Mouse (Mus musculus) ovary, postnatal 14 days (tissue): Measurements from ENCODE around the gene Utrn.
A peak's percentile ranks its signal among the peaks of the same experiment; 100 is the strongest.

ENCODE experiments used
- DNase-seq: peaks from one replicate; pipeline ENCODE4 v3.0.0; 2022; ENCODE audit warnings: low spot score

The Utrn gene

GRCm38 (mm10) chr10:12869029-12869671 is at the start of gene Utrn:
Utrn (minus strand) TSS chr10:12869365.
- DNase-seq = peak; percentile 77

- DNase-seq = no peak
These were observed 48.5 kb upstream of the Utrn start for GRCm38 (mm10) chr10:12917626-12918025.

DNA sequence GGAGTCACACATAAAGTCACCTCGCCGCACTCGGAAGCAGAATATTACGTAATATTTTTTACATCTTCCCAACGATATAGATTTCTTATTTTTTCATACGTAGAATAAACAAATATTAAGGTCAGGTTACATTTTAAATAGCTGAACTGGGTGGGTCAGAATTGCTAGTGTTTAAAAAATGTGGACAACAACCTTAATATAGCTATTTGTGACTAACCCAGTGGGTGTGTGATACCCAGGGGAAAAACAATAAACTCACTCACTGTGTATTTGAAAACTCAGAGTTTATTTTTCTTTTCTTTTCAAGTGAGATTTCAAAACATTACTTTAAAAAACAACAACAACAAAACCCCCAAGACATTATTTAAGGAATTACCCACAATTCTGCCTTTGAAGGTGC is 47.2 kb upstream of the Utrn start:
- no peak for DNase-seq

DNA sequence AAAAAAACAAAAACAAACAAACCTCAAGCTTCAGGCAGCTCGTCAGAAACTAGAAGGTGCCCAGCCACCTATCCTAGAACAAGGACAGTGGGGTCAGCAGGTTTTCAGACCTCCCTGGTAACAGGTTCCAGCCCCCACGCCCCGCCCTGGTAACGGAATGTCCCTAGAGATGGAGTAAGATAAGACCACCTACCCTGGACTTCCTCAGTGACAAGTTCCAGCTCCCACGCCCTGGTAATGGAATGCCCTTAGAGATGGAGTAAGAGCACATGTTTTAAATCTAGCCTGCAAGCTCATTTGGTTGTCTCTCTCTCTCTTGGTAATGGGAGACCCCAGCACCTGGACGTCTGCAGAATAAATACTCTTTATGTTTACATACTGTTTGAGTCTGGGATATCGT is 46.7 kb upstream of the Utrn start:
- no peak for DNase-seq

DNA sequence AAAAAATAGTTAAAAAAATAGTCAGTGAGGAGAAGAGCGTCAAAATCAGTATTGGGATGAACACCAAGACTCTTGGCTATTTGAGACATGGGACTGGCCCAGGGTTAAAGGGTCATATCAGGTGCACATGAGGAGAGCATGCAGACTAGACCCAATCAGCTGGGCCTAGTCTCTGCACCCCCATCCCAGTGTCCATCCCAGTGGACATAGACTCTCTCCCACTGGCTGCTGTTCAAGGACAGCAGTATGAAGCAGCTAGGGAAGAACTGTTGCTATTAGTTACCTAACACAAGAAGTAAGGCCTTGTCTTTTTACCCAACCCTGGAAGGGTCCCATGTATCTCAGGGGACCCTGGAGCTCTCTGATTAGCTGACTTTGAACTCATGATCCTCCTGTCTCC is 45.0 kb upstream of the Utrn start:
- no peak for DNase-seq

GRCm38 (mm10) chr10:12911981-12912530 is 42.9 kb upstream of the Utrn start:
- no peak for DNase-seq

DNA sequence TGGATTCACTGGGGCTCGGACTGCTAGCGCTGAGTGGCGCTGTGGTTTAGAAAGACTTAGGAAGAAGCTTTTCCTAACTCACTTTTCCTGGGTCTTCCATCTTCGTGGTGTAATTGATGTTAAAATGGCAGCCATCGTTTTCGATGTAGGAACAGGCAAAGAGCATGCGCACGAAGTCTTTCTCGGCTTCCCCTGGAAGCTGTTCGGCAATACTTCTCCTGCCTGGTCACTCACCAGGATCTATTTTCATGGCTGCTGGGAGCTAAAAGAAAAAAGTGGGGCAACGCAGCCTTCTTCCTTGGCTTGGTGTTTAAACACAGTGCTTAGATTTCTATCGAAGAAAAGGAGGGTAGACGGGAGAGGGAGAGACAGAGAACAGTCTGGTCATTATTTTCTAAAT is 42.3 kb upstream of the Utrn start:
- no peak for DNase-seq

- no peak for DNase-seq
These were observed 40.7 kb upstream of the Utrn start for GRCm38 (mm10) chr10:12909891-12910290.

DNA sequence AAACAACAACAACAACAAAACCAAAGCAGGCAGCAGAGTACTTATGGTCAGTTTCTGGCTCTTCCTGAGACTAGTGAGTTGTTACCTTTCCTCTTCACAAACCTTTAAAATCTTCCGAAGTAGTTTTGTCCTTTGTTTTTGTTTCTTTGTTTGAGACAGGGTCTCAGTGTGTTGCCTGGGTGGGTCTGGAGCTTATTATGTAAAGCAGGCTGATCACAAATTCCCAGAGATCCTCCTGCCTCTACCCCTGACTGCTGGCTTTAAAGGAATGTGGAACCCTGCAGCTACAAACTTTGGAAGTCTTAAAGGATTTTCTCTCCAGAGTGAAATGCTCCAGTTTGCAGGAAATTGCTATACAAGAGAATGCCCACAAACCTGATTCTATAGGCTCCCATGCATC is 40.0 kb upstream of the Utrn start:
- no peak for DNase-seq

DNA sequence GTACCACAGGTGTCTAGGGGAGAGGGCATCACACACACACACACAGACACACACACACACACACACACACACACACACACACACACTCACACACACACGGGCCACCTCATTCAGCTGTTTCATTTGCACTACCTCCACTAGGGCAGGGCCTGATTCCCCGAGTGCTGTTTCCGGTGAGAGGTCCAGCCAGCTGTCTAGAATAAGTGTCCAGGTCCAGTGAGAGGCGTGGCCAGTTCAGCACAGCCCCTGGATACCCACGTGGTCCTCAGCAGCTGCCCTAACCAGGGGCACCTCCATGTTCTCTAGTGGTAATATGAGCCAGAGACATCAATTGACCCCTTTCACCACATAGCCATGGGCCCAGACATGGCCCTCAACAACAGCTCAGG is 35.0 kb upstream of the Utrn start:
- no peak for DNase-seq

DNA sequence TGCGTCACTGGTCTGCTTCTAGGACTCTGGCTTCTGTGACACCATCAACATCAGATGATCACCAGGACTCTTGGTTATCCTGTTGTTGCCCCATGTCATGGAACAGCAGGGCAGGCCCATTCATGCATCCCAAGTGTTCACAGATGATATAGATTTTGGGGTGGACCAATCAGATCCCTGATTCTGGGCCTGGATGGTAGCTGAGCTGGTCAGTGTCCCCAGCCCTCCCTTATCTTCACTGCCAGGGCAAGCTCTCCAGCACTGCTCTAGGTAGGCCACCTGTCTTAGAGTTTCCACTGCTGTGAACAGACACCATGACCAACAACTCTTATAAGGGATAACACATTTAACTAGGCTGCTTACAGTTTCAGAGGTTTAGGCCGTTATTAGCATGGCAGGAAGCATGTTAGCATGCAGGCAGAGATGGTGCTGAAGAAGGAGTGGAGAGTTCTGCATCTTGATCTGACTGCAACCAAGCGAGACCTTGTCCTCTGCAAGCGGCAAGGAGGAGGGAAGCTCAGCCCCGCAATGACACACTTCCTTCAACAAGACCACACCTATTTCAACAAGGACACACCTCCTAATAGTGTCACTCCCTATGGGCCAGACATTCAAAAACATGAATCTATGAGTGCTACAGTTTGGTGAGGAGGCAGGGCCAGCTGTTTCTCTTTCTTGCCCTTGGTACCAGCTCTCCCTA is 34.4 kb upstream of the Utrn start:
- DNase-seq = no peak

- DNase-seq = no peak
These were observed 30.7 kb upstream of the Utrn start for GRCm38 (mm10) chr10:12899901-12900300.

DNA sequence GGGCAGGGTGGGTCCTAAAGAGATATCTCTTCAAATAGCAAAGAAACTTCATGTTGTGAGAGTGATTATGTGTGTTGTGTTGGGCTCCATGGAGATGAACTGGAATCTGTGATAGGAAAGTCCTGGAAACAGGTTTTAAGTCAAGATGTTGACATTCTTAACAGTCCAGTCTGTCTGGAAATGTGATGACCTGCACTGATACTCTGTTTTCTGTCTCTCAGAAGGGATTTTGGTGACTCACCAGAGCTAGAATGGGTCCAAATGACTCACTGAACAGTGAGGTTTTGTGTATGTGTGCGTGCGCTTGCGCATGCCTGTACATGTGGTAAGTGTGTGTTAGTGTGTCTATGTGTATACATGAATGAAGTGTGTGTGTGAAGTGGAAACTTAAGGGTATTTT is 24.2 kb upstream of the Utrn start:
- DNase-seq = no peak

- DNase-seq = no peak
These were observed 19.2 kb upstream of the Utrn start for GRCm38 (mm10) chr10:12888373-12888772.

DNA sequence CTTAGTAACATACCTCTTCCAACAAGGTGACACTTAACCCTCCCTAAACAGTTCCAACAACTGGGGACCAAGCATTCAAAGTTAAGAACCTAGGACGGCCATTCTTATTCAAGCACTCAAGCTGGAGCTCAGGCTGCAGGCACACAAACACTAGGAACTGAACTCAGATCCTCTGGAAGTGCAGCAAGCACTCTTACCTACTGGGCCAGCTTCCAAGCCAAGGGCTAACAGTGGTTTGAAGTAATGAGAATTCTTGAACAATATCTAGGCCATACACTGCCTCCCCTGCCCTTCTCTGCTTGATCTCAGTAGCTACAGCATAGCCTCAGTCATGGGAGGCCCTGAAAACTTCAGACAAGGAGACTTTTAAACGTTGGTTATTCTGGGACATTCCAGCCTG is 18.6 kb upstream of the Utrn start:
- DNase-seq = no peak

DNA sequence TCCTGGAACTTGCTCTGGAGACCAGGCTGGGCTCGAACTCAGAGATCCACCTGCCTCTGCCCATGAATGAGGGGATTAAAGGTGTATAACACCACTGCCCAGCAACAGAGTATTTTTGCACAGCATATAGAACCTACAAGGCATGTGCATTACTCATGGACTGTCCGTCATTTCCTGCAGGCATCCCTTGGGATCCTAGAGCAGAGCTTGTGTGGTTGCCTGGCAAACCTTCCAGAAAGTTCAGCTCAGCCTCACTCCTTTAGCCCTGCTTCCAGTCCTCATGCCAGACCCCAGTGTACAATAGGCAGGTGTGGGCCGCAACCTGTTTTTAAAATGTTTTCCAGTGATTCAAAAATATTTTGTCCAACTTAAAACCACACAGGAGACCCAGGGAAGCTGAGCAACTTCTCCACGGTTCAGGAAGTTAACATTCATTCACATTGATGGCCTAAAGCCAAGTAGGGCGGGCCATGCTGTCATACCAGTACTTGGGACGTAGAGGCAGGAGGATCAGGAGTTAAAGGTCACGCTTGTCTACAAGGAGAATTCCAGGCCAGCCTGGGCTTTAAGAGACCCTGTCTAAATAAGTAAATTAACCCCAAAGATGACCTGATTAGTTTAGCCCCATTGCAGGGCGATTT is 15.3 kb upstream of the Utrn start:
- no peak for DNase-seq

DNA sequence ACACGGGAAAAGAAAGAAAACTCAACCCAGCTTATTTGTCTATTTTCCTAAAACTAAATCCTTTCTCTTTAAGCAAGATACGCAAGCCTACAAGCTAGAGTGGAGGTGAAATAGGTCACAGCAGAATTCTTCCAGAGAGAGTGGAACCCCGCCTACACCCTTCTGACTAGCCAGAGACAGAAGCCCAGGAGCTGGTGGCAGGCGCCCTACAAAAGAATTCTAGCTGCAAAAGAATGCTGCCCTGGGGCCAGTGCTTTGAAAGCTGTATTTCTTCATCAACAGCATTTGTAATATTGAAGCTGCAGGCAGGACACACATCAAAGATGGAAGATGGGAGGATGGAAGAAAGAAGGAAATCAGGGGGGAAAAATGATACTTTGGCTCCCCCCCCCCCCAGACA is 12.7 kb upstream of the Utrn start:
- DNase-seq = no peak

- DNase-seq = no peak
These were observed 10.1 kb upstream of the Utrn start for GRCm38 (mm10) chr10:12879313-12879695.

DNA sequence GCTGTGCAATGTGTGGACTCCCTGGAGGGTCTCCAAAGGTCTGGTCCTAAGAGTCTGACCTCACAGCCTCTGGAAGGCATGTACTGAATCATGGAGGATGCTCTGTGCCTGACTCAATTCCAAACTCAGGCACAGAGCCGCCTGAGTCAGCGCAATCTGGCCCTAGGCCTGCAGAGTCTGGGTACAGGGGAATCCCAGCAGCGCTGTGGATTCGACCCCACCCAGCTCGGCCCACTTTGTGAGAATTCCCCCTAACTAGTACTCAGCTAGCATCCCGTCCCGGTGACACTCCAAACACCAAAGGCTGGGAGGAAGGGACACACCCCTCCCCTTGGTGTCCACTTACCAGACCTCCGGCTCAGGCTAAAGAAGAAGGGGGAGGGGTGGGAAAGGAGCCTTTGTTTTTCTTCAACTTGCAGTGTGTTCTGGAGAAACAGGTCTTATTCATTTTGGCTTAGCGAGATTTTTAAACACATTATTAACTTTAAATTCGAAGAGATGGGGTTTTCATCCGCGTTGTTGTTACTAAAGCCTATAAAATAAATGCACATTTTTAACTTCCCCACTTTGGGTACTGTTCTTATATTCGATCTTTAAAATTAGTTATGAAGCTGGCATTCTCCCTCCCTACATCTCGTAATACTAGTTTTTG is 9.6 kb upstream of the Utrn start:
- no peak for DNase-seq

DNA sequence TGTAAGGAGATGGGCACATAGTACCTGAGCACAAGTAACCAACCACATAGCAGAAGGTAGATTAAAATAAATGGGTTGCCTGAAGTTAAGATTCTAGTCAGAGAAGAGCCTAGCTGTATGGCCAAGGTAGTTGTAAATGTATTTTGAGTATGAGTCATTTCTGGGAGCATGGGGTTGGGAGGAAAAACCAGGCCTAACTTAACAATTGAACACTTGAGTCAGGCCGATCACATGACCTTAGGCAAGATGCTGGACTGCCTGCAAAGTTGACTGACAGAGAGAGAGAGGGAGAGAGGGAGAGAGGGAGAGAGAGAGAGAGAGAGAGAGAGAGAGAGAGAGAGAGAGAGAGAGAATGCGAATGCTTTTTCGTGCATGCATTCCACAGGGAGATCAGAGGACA is 7.3 kb upstream of the Utrn start:
- no peak for DNase-seq

- DNase-seq = no peak
These were observed 6.2 kb upstream of the Utrn start for GRCm38 (mm10) chr10:12875410-12875809.

GRCm38 (mm10) chr10:12874577-12875277 is 5.6 kb upstream of the Utrn start:
- DNase-seq = no peak
